Mouse (Mus musculus) hindbrain, postnatal 0 days (tissue): ENCODE measurements around the gene Gpt2. TPM values are rescaled to one million over a fixed set of nuclear protein-coding genes. Genes with fewer than 3 reads are reported as not detected.

Source experiments
- ATAC-seq: fragments of 200-750 bp; cut with Nextera tagmentation; 2 replicates; pipeline ENCODE4 v1.8.0; 2017; ENCODE audit warnings: mild to moderate bottlenecking, moderate TSS enrichment, moderate library complexity
- DNase-seq: peaks from one replicate; pipeline ENCODE4 v3.0.0-alpha.2; 2015; ENCODE audit warnings: low spot score
- H3K27ac ChIP-seq: fragments of 300-500 bp; sonication (generic); 2 replicates; pipeline ENCODE4 v1.5.1; 2014; ENCODE audit warnings: mild to moderate bottlenecking
- H3K27me3 ChIP-seq: fragments of 300-500 bp; sonication (generic); 2 replicates; pipeline ENCODE4 v1.6.1; 2014; ENCODE audit warnings: low read length, mixed read lengths; ENCODE audit not compliant: insufficient read depth
- H3K36me3 ChIP-seq: fragments of 300-500 bp; sonication (generic); 2 replicates; pipeline ENCODE4 v1.6.1; 2014; ENCODE audit warnings: low read length, mixed read lengths; ENCODE audit not compliant: insufficient read depth
- H3K4me1 ChIP-seq: fragments of 300-500 bp; sonication (generic); 2 replicates; pipeline ENCODE4 v1.6.1; 2014; ENCODE audit warnings: antibody characterized with exemption, low read length, mixed read lengths; ENCODE audit not compliant: insufficient read depth
- H3K4me2 ChIP-seq: fragments of 300-500 bp; sonication (generic); 2 replicates; pipeline ENCODE4 v1.6.1; 2014; ENCODE audit warnings: low read depth, mild to moderate bottlenecking, low read length, moderate library complexity, mixed read lengths
- H3K4me3 ChIP-seq: fragments of 300-500 bp; sonication (generic); 2 replicates; pipeline ENCODE4 v1.5.1; 2014; ENCODE audit warnings: low read length
- H3K9ac ChIP-seq: fragments of 300-500 bp; sonication (generic); replicated peaks from 2 replicates; pipeline ENCODE4 v1.6.1; 2014; ENCODE audit warnings: mild to moderate bottlenecking, low read length, moderate library complexity, mixed read lengths
- H3K9me3 ChIP-seq: fragments of 300-500 bp; sonication (generic); 2 replicates; pipeline ENCODE4 v1.6.1; 2016; ENCODE audit warnings: low read length, mixed read lengths
- CTCF ChIP-seq: IDR thresholded peaks from 2 replicates; pipeline ENCODE4 v1.5.1; 2016; ENCODE audit warnings: antibody characterized with exemption, control low read depth, low read depth
- WGBS: fragments of 180-500 bp; shearing (Covaris S2); extraction: QIAGEN DNeasy Blood & Tissue Kit; methylation state at CpG from one replicate; pipeline ENCODE4 v1.1.7; 2014; 5-methylcytosine and 5-hydroxymethylcytosine counted together
- polyA plus RNA-seq: library from polyadenylated mRNA; unstranded; fragments of >200 nt; fragmentation: Nextera tagmentation; extraction: Ambion mirVana; gene quantifications from 2 replicates; pipeline ENCODE4 v1.2.1, GENCODE M21; 2015
- total RNA-seq: library from RNA; depleted of rRNA; stranded (reverse); fragments of >200 nt; gene quantifications from 2 replicates; pipeline ENCODE4 v1.2.3, GENCODE M21; 2014

Gpt2 gene
- total and polyA plus RNA-seq, 2 experiments from 2014 or later: 43.2 to 99.4 TPM

GRCm38 (mm10) chr8:85496125-85496524, 3.7 kb downstream of the Gpt2 start:
- Histone ChIP-seq H3K4me1 (peaks cover 9% of the 10 kb centered on the region; the same call in 1 of the 2 replicates), H3K4me3 (no peak overlapping the region), H3K36me3 (peaks cover 4% of the 10 kb centered on the region; the same call in 1 of the 2 replicates), H3K9ac (no peak overlapping the region), H3K9me3 (no peaks in the 10 kb centered on the region), H3K27ac (no peak overlapping the region), H3K27me3 (no peaks in the 10 kb centered on the region), H3K4me2 (no peak overlapping the region)
- WGBS: 83% methylated on average over 5 of the region's 5 CpGs
- TF ChIP-seq CTCF: no peak
- ATAC-seq: no peak
- DNase-seq: no peak

- Histone ChIP-seq H3K4me3 (no peak overlapping the region), H3K27ac (no peak overlapping the region), H3K4me1 (peaks cover 14% of the 10 kb centered on the region), H3K9me3 (no peaks in the 10 kb centered on the region), H3K9ac (no peak overlapping the region), H3K36me3 (peaks cover 4% of the 10 kb centered on the region; the same call in 1 of the 2 replicates), H3K4me2 (no peak overlapping the region), H3K27me3 (no peaks in the 10 kb centered on the region)
- TF ChIP-seq CTCF: no peak
- 82% methylated on average over 4 of the region's 4 CpGs for WGBS
- no peak for ATAC-seq
- DNase-seq: no peak
These were observed 4.4 kb downstream of the Gpt2 start for GRCm38 (mm10) chr8:85496778-85497177.

- Histone ChIP-seq H3K36me3 (peaks cover 7% of the 10 kb centered on the region), H3K4me3 (no peak overlapping the region), H3K9ac (no peak overlapping the region), H3K27ac (peak overlapping the region; percentile 52; the same call in 1 of the 2 replicates), H3K9me3 (no peaks in the 10 kb centered on the region), H3K27me3 (no peaks in the 10 kb centered on the region), H3K4me1 (peaks cover 17% of the 10 kb centered on the region), H3K4me2 (no peak overlapping the region)
- DNase-seq (no peak), ATAC-seq (no peak)
- WGBS: 34% methylated on average over 2 of the region's 2 CpGs
- TF ChIP-seq CTCF: no peak
These were observed 6.2 kb downstream of the Gpt2 start for GRCm38 (mm10) chr8:85498577-85498976.

GRCm38 (mm10) chr8:85500460-85500859, 8.1 kb downstream of the Gpt2 start:
- Histone ChIP-seq H3K9me3 (no peaks in the 10 kb centered on the region), H3K9ac (no peak overlapping the region), H3K4me1 (peaks cover 11% of the 10 kb centered on the region; the same call in 1 of the 2 replicates), H3K27me3 (no peaks in the 10 kb centered on the region), H3K36me3 (peaks cover 17% of the 10 kb centered on the region), H3K4me2 (no peak overlapping the region), H3K4me3 (no peak overlapping the region), H3K27ac (peak overlapping the region; percentile 84)
- no peak for ATAC-seq
- no peak for DNase-seq
- TF ChIP-seq CTCF: no peak
- 79% methylated on average over 10 of the region's 10 CpGs for WGBS

- Histone ChIP-seq H3K4me2 (no peak overlapping the region), H3K27me3 (no peaks in the 10 kb centered on the region), H3K36me3 (peaks cover 24% of the 10 kb centered on the region), H3K9me3 (no peaks in the 10 kb centered on the region), H3K9ac (no peak overlapping the region), H3K4me3 (no peak overlapping the region), H3K27ac (peak overlapping the region; percentile 84), H3K4me1 (peaks cover 11% of the 10 kb centered on the region; the same call in 1 of the 2 replicates)
- no peak for TF ChIP-seq CTCF
- WGBS: 53% methylated on average over 11 of the region's 11 CpGs
- ATAC-seq: peak; percentile 92
- peak; percentile 90 for DNase-seq
These were observed 8.7 kb downstream of the Gpt2 start for GRCm38 (mm10) chr8:85500955-85501685.

DNA sequence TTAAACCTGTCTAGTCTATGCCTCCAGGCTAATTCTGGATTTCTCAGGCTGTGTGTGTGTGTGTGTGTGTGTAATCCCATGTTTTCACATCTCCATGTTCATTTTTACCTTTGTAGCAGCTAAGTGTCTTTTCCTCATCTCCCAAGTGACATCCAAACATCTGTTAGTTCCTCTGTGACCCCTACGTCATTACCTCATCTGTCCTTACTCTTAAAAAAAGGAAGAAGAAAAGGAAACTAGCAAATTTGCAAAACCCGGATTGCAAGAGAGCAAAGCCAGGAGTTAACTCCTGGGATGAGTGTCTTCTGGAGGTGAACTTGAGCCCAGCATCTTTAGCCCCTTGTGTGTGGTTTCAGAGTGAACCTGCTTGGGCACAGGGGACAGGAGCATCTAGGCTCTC, 10.0 kb downstream of the Gpt2 start:
- no peak for DNase-seq
- no peak overlapping the region for H3K4me3 ChIP-seq
- no peak overlapping the region for H3K27ac ChIP-seq
- no peak for TF ChIP-seq CTCF
- no peak for ATAC-seq
- no peak overlapping the region for H3K9ac ChIP-seq
- no peaks in the 10 kb centered on the region for H3K9me3 ChIP-seq
- H3K4me1 ChIP-seq: peaks cover 11% of the 10 kb centered on the region; the same call in 1 of the 2 replicates
- H3K36me3 ChIP-seq: peaks cover 34% of the 10 kb centered on the region
- no peak overlapping the region for H3K4me2 ChIP-seq
- no peaks in the 10 kb centered on the region for H3K27me3 ChIP-seq
- 73% methylated on average over 2 of the region's 2 CpGs for WGBS

DNA sequence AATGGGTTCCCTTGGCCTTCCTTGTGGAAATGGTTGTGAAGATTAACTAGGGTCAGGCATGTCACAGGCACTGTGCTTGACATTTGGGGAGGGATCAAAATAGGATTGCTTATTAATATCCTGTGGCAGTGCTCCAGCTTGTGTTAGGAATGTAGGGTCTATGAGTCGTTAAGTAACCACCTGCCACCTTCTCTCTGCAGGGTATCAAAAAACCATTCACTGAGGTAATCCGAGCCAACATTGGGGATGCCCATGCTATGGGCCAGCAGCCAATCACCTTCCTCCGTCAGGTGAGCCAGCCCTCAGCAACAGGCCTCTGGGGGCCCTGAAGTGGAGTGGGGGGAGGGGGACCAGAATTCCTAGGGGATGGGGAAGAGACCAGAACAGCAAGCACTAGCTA, 10.7 kb downstream of the Gpt2 start:
- Histone ChIP-seq H3K4me3 (no peak overlapping the region), H3K36me3 (peaks cover 40% of the 10 kb centered on the region), H3K4me2 (no peak overlapping the region), H3K27ac (no peak overlapping the region), H3K27me3 (no peaks in the 10 kb centered on the region), H3K9ac (no peak overlapping the region), H3K9me3 (no peaks in the 10 kb centered on the region), H3K4me1 (peaks cover 11% of the 10 kb centered on the region; the same call in 1 of the 2 replicates)
- WGBS: 53% methylated on average over 3 of the region's 3 CpGs
- TF ChIP-seq CTCF: no peak
- no peak for ATAC-seq
- no peak for DNase-seq
